Mouse (Mus musculus) hindlimb bud, embryonic 11.5 days (tissue): ENCODE results near the gene Samd5.

Experiments
- DNase-seq: peaks from one replicate; pipeline ENCODE4 v3.0.0-alpha.2; 2012; ENCODE audit warnings: low read depth, low spot score; ENCODE audit errors: extremely low spot score

Gene Samd5

DNA sequence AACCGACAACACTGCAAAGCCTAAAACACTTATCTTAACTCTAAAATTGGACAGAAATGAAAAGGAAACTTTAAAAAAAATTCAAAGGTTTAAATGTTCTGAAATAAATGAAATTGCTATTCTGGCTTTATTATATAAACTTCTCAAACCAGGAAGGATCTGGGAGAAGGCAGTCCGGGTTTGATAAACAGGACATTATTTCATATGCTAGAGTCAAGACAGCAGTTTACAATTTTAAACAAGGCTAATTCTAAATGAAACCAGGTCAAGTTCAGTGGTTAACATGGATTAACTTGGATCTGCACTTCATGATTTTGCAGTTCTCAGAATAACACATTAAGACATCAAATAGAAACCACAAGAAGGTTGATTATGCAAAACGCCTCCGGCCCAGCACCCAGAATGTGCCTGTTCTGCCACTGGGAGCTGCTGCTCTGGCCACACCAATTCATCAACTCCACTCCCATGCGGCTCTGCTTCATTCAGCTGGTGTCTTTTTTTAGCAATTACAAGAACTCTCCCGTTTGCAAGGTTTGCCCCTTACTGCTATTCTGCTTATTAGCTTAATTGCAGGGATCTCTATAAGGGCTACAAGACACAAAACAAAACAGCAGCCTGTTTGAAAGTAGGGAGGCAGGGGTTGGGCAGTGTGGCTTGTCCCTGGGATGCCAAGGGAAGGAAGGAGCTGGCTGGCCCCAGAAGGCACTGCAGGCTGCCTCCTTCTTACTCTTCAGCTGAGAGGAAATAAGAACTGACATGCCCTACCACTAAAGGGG is 24.8 kb downstream of the Samd5 start:
- DNase-seq, result no peak

- no peak for DNase-seq
Observed at GRCm38 (mm10) chr10:9648464-9648863, 26.5 kb downstream of the Samd5 start.

DNA sequence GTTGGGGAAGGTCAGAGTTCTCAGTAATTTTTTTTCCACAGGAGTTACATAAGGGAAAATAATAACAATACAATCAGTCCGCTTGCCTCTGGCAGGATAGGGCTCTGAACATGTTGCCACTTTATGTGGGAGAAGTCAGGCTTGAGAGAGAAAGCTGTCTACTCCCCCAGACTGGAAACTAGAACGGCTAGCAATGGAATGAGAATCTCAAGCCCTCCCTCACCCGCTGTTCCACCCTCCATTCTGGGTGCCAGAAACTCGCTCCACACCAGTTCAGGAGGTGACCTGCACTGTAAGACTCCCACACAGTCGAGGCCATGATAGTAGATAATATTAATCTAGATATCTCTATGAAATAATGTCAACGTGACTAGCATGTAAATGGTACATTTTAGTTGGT is 27.3 kb downstream of the Samd5 start:
- no peak for DNase-seq

GRCm38 (mm10) chr10:9646391-9646790 is 28.6 kb downstream of the Samd5 start:
- DNase-seq, result no peak

- DNase-seq, result no peak
Observed at GRCm38 (mm10) chr10:9643531-9643930, 31.5 kb downstream of the Samd5 start.

DNA sequence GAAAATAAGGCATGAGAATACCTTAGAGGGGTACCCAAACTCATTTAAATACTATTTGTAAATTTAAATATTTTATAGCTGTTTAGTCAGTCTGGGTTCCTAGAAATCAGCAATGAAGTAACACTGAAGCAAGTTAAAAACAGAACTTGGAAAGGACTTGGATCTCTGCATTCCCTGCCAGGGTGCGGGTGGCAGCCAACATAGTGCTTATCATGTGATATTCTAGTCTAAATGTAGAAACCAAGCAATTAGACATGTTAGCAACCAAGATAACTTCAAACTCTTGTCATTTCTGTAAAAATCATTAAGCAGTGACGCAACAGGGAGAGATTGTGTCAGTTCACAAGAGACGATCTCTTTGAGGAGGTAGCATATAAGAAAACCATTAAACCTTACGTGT is 32.9 kb downstream of the Samd5 start:
- no peak for DNase-seq

DNA sequence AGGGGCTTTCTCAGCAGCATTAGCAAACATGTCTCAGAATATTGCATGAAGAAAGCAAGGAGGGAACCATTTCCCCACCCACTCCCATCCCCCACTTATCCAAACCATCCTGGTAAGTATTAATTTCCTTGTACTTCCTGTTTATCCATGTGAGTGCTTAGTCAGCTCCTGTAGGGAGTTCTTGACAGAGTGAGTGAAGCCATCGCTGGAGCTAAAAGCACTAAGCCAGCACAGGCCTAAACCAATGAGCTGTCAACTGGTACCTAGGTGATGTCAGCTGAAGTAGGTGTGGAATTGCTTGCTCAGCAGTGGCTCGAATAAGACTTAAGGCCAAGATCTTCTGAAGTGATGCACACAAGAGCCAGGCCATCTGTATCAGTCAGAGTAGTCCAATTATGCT is 34.3 kb downstream of the Samd5 start:
- DNase-seq, result no peak

DNA sequence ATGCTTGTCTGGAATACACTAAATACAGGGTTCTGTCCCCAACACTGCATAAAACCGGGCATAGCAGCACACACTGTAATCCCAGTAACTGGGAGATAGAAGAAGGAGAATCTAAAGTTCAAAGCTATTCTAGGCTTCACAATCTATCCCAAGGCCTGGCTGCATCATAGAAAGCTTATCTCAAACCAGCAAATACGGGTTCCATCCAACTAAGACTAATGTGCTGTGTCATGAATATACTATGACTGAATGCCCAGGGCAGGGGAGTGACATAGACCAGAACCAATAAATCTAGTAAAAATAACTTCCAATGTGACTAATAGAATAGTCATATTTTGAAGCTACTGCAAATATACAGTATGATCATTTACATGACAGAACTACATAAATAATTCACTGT is 35.0 kb downstream of the Samd5 start:
- no peak for DNase-seq

GRCm38 (mm10) chr10:9625356-9625755 is 49.7 kb downstream of the Samd5 start:
- DNase-seq, result no peak

DNA sequence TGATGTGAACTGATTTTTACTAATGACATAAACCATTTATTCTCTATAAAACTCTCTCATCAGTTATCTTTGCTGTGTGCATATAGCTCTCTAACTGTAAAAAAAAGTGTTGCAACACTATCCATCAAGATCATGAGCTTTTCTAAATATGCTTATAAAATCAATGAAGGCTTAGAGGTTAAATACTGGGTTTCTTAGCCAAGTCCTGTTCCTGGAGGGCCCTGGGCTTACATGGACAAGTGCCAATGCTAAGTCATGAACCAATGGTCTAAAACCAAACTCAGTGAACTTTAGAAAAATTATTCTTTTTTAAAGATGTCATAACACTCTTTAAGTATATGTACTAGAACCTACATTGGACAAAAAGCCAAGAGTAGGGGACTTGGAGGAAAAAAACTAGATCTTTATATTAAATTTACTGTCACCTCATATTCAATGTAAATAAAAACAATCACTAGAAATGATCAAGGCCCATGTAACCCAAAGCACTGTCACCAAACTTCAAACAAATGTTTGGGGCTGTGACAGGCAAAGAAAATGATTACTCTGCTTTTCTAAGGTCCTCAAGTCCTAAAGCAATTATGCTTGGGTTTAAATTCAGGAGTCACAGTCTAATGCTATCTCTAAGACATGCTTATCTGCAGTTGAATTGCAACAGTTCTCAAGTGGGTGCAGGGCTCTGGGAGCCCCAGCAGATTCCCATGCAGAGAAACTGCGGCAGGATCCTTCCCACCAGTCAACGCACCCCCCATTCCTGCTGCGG is 52.9 kb downstream of the Samd5 start:
- DNase-seq, result no peak

DNA sequence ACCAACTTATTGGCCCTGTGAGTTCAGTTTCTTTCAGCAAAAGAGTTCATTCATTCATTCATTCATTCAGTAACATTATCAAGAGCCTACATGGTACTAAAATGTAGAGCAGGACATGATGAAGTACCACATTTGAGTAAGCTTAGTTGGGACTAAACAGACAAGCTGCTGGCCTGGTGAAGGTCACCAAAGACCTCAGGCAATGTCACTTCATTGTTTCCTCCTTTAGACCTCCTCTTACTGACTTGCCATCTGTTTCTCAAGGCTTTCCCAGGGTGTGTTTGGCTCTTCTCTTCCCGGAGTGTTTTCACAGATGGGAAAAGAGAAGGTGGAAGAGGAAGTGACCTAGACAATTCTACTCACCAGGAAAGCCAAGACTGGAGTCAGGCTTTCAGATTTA is 54.0 kb downstream of the Samd5 start:
- DNase-seq, result no peak

DNA sequence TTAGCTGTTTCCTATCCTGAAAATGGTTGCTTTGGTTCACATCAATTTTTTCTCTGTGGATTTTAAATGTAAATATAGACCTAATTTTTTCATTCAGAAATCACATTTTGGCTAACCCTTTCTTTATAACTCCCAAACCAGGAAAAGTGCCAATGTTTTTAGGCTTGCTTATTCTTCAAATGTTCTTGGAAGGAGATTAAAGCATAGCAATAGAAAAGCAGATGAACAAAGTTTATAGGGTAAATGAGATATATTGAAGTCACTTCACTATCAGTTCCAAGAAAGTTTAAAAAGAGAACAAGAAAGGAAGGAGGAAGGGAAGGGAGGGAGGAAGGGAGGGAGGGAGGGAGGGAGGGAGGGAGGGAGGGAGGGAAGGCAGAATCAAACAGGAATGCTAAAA is 60.0 kb downstream of the Samd5 start:
- no peak for DNase-seq

GRCm38 (mm10) chr10:9608854-9609253 is 66.2 kb downstream of the Samd5 start:
- no peak for DNase-seq

DNA sequence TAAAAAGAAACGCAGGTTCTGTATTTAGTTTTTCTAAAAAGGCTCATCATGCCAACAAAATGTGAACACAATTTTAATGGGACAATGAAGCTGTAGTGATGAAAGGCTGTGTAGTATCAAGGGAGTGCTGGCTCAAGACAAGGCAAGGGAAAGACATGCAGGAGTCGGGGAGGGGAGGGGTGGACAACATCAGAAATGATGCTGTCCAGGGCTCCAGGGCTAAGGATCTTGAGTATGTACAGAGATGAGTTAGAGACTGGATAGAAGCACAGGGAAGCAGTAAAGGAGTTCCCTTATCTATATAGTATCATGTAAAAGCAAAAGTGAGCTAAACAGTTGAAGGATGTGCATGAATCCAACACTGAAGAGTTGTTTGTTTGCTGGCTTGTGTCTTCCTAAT is 67.9 kb downstream of the Samd5 start:
- DNase-seq, result no peak

- DNase-seq, result no peak
Observed at GRCm38 (mm10) chr10:9605635-9606034, 69.4 kb downstream of the Samd5 start.

GRCm38 (mm10) chr10:9603290-9603689 is 71.7 kb downstream of the Samd5 start:
- no peak for DNase-seq

- no peak for DNase-seq
Observed at GRCm38 (mm10) chr10:9602845-9603244, 72.2 kb downstream of the Samd5 start.

- no peak for DNase-seq
Observed at GRCm38 (mm10) chr10:9602389-9602788, 72.6 kb downstream of the Samd5 start.

DNA sequence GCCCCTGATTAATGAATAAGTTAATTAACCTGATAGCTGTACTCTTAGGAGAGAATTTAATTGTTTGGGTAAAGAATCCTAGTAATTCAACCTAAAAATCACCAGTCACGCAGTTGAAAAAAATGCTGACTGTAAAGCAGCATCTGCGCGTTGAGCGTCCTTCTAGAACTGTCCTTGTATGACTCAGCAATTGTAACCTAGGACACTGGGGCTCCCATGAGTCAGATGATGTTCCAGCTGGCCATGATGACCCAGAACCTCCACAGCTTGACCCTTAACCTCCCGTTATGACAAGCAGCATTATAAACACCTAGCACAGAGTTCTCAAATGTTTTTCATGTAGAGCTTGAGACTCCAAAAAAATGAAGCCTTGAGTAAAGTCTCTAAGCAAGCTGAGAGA is 78.8 kb downstream of the Samd5 start:
- DNase-seq, result no peak

GRCm38 (mm10) chr10:9594666-9595065 is 80.3 kb downstream of the Samd5 start:
- no peak for DNase-seq

DNA sequence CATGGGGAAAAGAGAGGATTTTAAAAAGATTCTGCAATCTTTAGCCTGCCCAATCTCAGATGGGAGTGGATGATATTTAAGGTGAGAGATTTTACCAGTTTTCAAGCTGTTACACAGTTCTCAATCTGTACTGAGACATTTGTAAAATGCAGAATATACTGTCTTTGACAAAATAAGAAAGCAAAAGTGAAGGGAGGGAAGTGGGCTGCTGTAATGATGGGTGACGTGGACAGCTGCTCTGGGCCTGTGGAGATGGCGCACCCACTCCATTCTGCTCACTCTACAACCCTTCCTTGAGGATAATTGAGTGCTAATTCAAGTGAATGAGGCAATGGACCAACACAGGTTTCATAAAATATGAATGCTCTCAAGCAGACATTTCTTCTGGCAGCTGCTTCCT is 84.4 kb downstream of the Samd5 start:
- no peak for DNase-seq

- DNase-seq, result no peak
Observed at GRCm38 (mm10) chr10:9586328-9586727, 88.7 kb downstream of the Samd5 start.

DNA sequence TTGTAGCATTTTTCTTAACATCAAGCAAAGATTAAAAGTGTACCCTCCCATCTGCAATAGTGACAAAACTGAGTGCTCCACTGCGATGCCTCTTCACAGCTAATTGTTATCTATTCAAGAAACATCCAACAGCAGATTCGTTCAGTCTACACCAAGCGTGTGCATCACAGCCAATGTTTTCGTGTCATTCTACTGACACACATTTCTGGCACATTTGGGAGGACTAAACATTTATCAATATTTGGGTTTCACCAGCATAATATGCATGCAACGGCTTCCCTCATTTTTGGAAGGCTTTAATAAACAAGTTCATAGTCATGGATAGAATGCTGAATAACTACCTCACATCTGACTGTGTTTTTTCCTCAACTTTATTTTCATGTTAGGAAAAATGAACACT is 95.6 kb downstream of the Samd5 start:
- DNase-seq, result no peak
